ENCODE assay signal across 9 mouse cellular contexts in genomic region chr8:12607223-12607622, GRCm38 (mm10). TPM values are rescaled to one million over a fixed set of nuclear protein-coding genes. Genes with fewer than 3 reads are reported as not detected.
DNase-seq lines count a peak whose midpoint lies in the region; ATAC-seq and TF ChIP-seq lines count a peak whose summit lies in the region.
"Had no signal": no experiment of that assay in that cellular context is flagged by ENCODE, and none has a peak within 500 bp of the region (broad histone marks: within the 10 kb centered on the region; RNA-seq: fewer than 3 reads in every experiment).

No protein-coding gene starts in this region.

- ATAC-seq in erythroblast, adult 5-6 weeks (replicated peaks; ENCODE audit: low FRiP score, poor library complexity, severe bottlenecking), result peak; percentile 47; the same call in 1 of the 2 replicates

- DNase-seq in heart, postnatal 4 days, result peak; percentile 86
- peak; percentile 42 for DNase-seq in large intestine, adult 2 months (ENCODE audit: low read depth, low spot score)
- peak; percentile 74 to 85 for DNase-seq in lung, adult 18-20 months
- DNase-seq in ovary, adult 18-20 months (ENCODE audit: low spot score), result peak; percentile 21
- DNase-seq in thymus, adult 2 months, result peak; percentile 84

- H3K36me3 ChIP-seq in E14TG2a.4 (ENCODE audit: insufficient read depth, low read length), result no peaks in the 10 kb centered on the region
- H3K36me3 ChIP-seq in thymus, adult 2 months (ENCODE audit: control insufficient read depth, insufficient read depth, low read length), result no peaks in the 10 kb centered on the region

- no peaks in the 10 kb centered on the region for H3K27me3 ChIP-seq in E14TG2a.4 (ENCODE audit: insufficient read depth, low read length)
- H3K27me3 ChIP-seq in thymus, adult 2 months (ENCODE audit: control insufficient read depth, insufficient read depth, low read length), result no peaks in the 10 kb centered on the region

- WGBS in large intestine, adult 2 months, result 20% methylated on average over 6 of the region's 6 CpGs
- 28% methylated on average over 6 of the region's 6 CpGs for WGBS in thymus, adult 2 months

- no peak overlapping the region for H3K27ac ChIP-seq in bone marrow macrophage, adult 2 months (ENCODE audit: insufficient read depth, low read depth, low read length)
- no peak overlapping the region for H3K27ac ChIP-seq in thymus, adult 2 months (ENCODE audit: control insufficient read depth, insufficient read depth, low read length)

- no peak for TF ChIP-seq POLR2A in bone marrow macrophage, adult 2 months (IDR thresholded peaks at IDR 0.05; ENCODE audit: borderline replicate concordance, low read depth, low read length)
- no peak for TF ChIP-seq POLR2A in thymus, adult 2 months (IDR thresholded peaks at IDR 0.05; ENCODE audit: control insufficient read depth, extremely low read depth, insufficient read depth, low read length, poor library complexity)

- H3K4me1 ChIP-seq in E14TG2a.4 (replicated peaks; ENCODE audit: low read depth, low read length), result peaks cover 6% of the 10 kb centered on the region
- H3K4me1 ChIP-seq in bone marrow macrophage, adult 2 months (ENCODE audit: control insufficient read depth, insufficient read depth, low read length), result no peaks in the 10 kb centered on the region
- H3K4me1 ChIP-seq in thymus, adult 2 months (replicated peaks; ENCODE audit: control insufficient read depth, insufficient read depth, low read length), result no peaks in the 10 kb centered on the region

- TF ChIP-seq CTCF in E14TG2a.4 (conservative IDR thresholded peaks at IDR 0.05; ENCODE audit: low read length), result peak; percentile 82
- TF ChIP-seq CTCF in bone marrow macrophage, adult 2 months (IDR thresholded peaks at IDR 0.05; ENCODE audit: low read depth, low read length), result peak; percentile 80
- TF ChIP-seq CTCF in thymus, adult 2 months (IDR thresholded peaks at IDR 0.05; ENCODE audit: borderline replicate concordance, control insufficient read depth, extremely low read depth, insufficient read depth, low read length, poor library complexity), result peak; percentile 93

- no peak overlapping the region for H3K4me3 ChIP-seq in E14TG2a.4 (replicated peaks; ENCODE audit: low read length)
- H3K4me3 ChIP-seq in bone marrow macrophage, adult 2 months (ENCODE audit: insufficient read depth, low read length), result no peak overlapping the region
- no peak overlapping the region for H3K4me3 ChIP-seq in thymus, adult 2 months (ENCODE audit: control insufficient read depth, insufficient read depth, low read length)

- H3K9me3 ChIP-seq in E14TG2a.4 (ENCODE audit: low read length), result no peaks in the 10 kb centered on the region

RNA-seq across cellular contexts. Expression of gene Spaca7, which starts 34.4 kb away (rescaled TPM):
- polyA plus RNA-seq in bone marrow macrophage, adult 2 months (2012; ENCODE audit: insufficient read depth, insufficient read length, missing spikeins), result not detected in 2 replicates
- not detected in 2 replicates for total RNA-seq in erythroblast, adult 5-6 weeks (2015; ENCODE audit: low replicate concordance)
- not detected in 2 replicates for total RNA-seq in erythroblast, adult 5-6 weeks (2017; ENCODE audit: low replicate concordance)
- not detected for total RNA-seq in heart, postnatal 4 days (2021)
- not detected in 2 replicates for polyA plus RNA-seq in large intestine, adult 2 months (2012; rRNA removed)
- not detected in 2 replicates for polyA plus RNA-seq in thymus, adult 2 months (2012; rRNA removed)
- total RNA-seq: gastrocnemius, postnatal 4 days had no signal

Comparison
In these comparisons a context has a peak if more than half of its experiments do, and no peak if none do; other contexts are left out.
1. DNase-seq: peak in every context shown above with its lines; median percentile 86 in heart, postnatal 4 days; 84 in thymus, adult 2 months; 80 in lung, adult 18-20 months; 42 in large intestine, adult 2 months; 21 in ovary, adult 18-20 months.